Mouse (Mus musculus) brain, embryonic 14.5 days (tissue): ENCODE data around the gene Stard10. TPM values are rescaled to one million over a fixed set of nuclear protein-coding genes. Genes with fewer than 3 reads are reported as not detected.

Experiments used
- DNase-seq: peaks from one replicate; pipeline ENCODE4 v3.0.0-alpha.2; 2011; ENCODE audit warnings: low read depth
- CTCF ChIP-seq: fragments of 200-500 bp; IDR thresholded peaks from 2 replicates; pipeline ENCODE4 v1.5.1; 2012; ENCODE audit warnings: inconsistent platforms, mild to moderate bottlenecking, moderate library complexity, borderline replicate concordance; ENCODE audit not compliant: insufficient read depth, insufficient read length; ENCODE audit errors: extremely low read depth
- POLR2A ChIP-seq: fragments of 200-500 bp; IDR thresholded peaks from 2 replicates; pipeline ENCODE4 v1.6.1; 2012; ENCODE audit warnings: mild to moderate bottlenecking, inconsistent platforms, borderline replicate concordance; ENCODE audit not compliant: poor library complexity, insufficient read depth, insufficient read length, severe bottlenecking; ENCODE audit errors: extremely low read depth
- polyA plus RNA-seq: library from polyadenylated mRNA; depleted of rRNA; stranded (reverse); fragments of >200 nt; gene quantifications from 2 replicates; pipeline ENCODE4 v1.2.3, GENCODE M21; 2012

Gene Stard10
- polyA plus RNA-seq, 1 experiment, result 17.9 TPM

DNA sequence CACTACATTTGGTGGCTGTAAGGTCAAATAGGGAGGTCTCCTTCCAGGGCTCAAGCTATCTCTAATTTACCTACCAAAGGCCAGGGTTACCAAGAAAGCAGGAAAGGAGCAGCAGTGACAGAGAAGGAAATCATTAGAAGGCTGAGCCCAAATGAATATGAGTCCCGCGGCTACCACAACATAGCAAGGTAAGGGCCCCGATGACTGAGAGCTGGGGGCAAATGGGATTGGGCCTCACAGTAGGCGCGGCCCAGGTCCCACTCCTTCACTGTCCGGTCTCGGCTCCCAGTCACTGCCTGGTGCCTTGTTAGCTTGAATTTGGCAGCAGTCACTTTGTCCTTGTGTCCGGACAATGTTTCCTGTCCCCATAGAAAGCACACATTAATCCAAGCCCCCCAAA, 25.2 kb upstream of the Stard10 start:
- no peak for DNase-seq
- TF ChIP-seq POLR2A (no peak), CTCF (no peak)

DNA sequence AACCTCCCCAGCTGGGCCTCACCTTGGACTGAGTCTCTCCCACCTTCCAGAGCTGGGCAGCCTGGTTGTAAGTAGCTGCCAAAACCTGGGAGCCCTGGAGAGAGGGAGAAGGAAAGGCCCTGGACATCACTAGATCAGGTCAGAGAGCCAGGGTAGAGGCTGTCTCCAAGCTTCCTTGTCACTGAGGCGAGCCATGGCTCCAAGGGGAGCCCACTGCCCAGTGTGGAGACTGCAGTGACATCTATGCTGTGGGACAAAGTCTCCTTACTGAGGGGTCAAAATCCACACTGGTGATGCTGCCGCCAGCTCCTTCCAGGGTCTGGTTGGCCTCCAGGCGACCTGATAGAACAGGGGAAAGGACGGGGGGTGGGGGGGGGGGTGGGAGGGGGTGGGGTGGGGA, 24.8 kb upstream of the Stard10 start:
- no peak for DNase-seq
- TF ChIP-seq POLR2A (no peak), CTCF (no peak)

DNA sequence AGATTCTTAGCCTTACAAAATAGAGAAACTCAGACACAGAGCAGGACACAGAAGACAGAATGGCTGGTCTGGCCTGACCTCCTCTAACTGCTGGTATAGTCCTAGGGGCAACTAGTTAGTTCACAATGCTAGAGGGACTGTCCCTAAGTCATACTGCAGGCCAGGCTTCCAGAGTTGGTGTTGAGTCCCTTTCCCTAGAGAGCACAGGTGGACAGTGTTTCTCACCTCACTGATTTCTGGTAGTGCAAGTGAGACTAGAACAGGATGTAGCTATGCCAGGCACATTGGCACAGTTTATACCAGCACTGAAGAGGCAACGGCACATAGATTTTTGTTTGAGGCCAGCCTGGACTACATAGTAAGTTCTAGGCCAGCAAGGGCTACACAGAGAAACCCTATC, 24.2 kb upstream of the Stard10 start:
- no peak for TF ChIP-seq CTCF
- TF ChIP-seq POLR2A, result no peak
- no peak for DNase-seq

DNA sequence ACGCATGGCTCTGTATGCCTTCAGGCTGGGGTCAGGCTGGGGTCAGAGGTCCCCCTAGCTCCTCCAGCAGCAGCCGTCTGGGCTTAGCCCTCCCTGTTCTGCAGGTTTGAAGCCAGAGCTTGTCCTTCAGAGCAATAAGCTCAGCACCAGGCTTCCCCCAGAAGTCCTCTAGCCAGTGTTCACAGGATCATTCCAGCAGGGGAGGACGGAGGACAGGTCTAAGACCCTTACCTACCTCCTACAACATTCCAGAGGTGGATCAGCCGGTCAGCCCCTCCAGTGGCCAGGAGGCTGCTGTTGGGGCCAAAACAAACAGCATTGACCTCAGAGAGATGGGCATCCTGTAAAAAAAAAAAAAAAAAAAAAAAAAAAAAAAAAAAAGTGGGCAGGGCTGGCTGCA, 23.7 kb upstream of the Stard10 start:
- no peak for DNase-seq
- TF ChIP-seq CTCF (no peak), POLR2A (no peak)

DNA sequence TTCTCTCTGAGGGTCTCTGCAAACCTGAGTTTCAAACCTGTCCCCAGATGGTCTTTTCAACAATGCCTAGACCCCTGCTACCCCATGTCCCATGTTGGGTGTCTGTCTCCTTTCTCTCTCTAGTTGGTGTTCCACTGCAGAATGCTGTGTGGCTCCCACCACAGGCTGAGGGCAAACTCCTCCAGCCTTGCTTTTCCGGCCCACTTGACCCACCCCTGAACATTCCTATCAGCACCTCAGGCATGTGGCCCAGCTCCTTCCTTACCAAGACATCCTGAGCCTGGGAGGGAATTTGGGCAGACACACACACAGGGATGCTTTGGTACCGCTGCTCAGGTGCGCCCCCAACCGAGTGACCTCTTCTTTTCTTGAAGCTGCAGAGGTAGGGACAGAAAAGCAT, 23.3 kb upstream of the Stard10 start:
- no peak for TF ChIP-seq POLR2A
- no peak for TF ChIP-seq CTCF

DNA sequence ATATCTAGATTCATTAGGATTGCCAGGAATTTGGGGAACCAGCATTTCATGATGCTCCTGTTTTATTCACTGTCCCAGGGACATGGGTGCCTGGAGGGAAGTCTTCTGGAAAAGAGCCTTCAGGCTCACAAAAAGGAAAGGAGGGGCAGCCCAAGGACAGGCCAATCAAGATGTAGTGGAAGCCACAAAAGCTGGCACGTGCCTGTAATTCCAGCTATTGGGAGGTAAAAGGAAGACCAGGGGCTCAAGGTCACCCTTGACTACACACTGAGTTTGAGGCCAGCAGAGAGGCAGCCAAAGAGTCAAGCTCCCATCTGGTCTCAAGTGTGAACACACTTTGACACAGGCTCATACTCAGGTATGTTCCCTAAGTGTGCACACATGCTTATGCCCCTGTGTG, 21.4 kb upstream of the Stard10 start:
- TF ChIP-seq CTCF (no peak), POLR2A (no peak)
- no peak for DNase-seq

More for the DNA sequence above, 23.3 kb upstream of the Stard10 start:
- DNase-seq, result no peak

DNA sequence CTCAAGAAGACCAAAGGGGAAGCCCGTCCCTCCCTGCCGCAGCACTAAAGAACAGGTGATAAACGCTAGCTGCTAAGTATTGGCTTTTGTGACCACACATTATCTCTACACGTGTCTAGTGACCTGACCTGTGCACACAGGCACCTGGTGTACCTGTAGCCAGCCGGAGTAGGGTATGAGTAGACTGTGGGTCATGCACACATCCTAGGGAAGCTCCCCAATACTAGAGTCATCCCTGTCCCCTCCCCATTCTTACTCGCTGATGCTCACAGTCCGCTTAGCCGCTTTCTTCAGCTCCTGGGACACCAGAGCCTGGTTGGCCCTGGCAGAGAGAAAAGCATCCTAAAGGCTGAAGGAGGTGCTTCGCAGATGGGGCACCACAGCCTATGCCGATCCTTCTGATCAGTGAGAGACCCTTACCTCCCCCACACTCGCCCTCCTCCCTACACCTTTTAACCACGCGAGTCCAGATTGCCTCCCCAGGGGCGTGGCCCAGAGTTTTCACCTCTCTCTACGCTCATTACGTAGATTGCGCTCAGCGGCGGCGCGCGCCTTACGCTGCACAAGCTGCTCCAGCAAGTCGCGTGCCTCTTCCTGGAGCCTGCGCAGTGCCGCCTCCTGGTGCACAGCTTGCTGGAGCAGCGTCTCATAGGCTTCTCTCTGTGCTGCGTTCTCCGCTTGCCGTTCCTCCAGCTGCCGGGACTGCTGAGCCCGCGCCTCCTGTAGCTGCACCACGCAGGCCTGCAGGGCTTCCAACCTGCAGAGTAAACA, 20.4 kb upstream of the Stard10 start:
- TF ChIP-seq POLR2A, result no peak
- peak; percentile 48; the same call in 1 of the 2 replicates for TF ChIP-seq CTCF
- DNase-seq, result peak; percentile 97

DNA sequence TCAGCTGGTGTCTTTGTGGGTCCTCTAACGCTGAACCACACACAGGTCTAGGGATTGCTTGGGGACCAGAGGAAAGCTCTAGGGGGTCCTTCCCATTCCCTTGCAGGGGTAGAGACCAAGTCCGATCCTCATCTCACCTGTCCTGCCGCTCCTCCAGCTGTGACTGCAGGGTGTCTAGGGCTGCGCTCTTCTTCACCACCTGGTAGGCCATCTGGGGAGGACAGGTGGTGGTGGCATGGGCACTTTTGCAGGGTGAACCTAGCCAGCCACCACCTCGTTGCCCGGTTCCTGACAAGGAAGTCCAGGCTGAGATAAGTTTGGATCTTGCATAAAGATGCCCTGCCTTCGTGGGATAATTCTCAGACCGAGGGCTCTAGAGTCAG, 19.9 kb upstream of the Stard10 start:
- no peak for DNase-seq
- TF ChIP-seq POLR2A (no peak), CTCF (no peak)

DNA sequence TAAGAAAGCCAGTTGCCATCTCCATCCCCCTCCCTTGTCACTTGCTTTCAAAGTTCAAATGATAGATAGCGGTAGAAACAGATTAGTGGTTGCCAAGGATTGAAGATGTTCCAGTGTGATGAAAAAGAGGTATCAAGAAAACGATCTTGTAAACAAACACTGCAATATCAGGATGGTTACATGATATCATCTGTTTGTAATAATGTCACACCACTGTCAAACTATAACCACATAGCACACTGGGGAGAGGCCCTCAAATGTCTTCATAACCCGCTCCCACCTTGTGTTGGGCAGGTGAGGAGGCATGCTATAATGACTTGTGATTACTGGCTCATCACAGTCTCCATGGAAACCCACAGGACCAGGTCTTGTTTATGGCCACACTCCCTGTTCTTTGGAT, 18.5 kb upstream of the Stard10 start:
- TF ChIP-seq CTCF (no peak), POLR2A (no peak)
- no peak for DNase-seq

DNA sequence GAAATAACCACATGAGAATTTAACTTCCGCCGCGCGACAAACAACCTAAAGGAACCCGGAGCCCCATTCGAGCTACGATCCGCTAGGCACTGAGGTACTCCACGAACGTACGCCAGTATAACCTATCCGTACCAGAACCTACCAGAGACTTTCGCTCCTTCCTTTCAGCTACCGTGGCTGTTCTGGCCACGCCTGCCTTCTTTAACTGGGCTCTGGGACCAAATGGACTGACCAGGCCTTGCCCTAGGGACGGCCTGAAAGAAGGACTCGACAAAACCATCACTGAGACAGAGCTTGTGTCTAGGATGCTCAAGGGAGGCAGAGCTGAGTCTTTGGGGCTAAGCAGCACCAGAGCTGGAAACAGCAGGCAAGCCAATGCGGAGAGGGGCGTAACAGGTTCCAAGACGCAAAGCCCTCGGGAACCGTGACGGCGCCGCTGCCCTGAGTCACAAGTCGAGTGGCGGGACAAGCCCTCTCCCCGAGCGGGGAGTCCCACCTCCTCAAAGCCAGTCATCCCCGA, 15.5 kb upstream of the Stard10 start:
- TF ChIP-seq POLR2A (no peak), CTCF (no peak)
- DNase-seq, result no peak

DNA sequence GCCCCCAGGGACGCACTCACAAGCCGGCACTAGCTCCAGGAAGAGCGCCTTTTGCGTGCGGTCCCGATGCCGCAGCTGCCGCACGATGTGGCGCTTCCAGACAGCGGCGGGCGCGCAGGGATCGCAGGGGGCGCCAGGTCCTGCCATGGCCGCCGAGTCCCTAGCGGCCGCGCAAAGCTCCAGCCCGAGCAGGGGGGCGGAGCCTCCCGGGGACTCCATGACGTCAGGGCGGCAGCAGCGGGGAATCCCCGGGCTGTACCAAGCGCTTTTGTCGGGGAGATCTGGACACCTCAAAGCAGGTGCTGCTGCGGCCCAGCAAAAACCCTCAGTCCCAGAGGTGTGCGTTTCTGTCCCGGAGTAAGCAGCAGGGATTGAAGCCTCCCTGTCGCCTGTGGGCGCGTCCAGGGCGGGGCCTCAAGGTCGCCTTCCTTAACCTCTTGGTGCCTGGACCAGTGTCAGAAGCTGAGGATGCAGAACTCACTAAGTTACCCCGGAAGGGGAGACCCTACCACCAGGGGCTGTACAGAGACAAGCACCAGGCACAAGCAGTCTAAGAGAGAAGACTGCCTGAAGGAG, 14.9 kb upstream of the Stard10 start, which contains the start of gene Atg16l2:
Gene Atg16l2 (minus strand): TSS at position 371 of the 576 bp plus-strand sequence.
- DNase-seq, result peak; percentile 97
- TF ChIP-seq POLR2A, result peak; percentile 50; the same call in 1 of the 2 replicates
- TF ChIP-seq CTCF, result peak; percentile 44; the same call in 1 of the 2 replicates
